Mouse (Mus musculus): ENCODE measurements at regions not wholly inside any gene's neighbourhood (a gene's known extent, or its start where the extent isn't known, plus 50 kb on each side); places are given as distances from the start of the nearest gene placed in this dataset.

GRCm38 (mm10) chr1:73077156-73077555, 61.4 kb upstream of the Tnp1 start:
- H3K27me3 ChIP-seq, result no peaks in the 10 kb centered on the region
- no peak for ATAC-seq
- POLR2A ChIA-PET, result no interaction called here
- in situ Hi-C loops (cut with MboI; ENCODE audit: low pct_unique_long_range_greater_than_20kb), result no loop called here
- no peak for TF ChIP-seq CTCF (IDR thresholded peaks at IDR 0.05)
- CTCF ChIA-PET, result no interaction called here
- DNase-seq (ENCODE audit: low read depth, low spot score), result no peak

- DNase-seq (ENCODE audit: low read depth, low spot score) (no peak), ATAC-seq (no peak)
- in situ Hi-C loops (cut with MboI; ENCODE audit: low pct_unique_long_range_greater_than_20kb), result no loop called here
- no peak for TF ChIP-seq CTCF (IDR thresholded peaks at IDR 0.05)
- ChIA-PET POLR2A (no interaction called here), CTCF (interaction anchor here (1.3 kb wide), 1 partner anchor 11 kb away, joined by 4 read pairs; no protein-coding TSS in a partner anchor)
- H3K27me3 ChIP-seq, result no peaks in the 10 kb centered on the region
Observed at GRCm38 (mm10) chr1:73075699-73076373, 60.1 kb upstream of the Tnp1 start.

GRCm38 (mm10) chr1:73075159-73075558, 59.5 kb upstream of the Tnp1 start:
- POLR2A ChIA-PET, result no interaction called here
- in situ Hi-C loops (cut with MboI; ENCODE audit: low pct_unique_long_range_greater_than_20kb), result no loop called here
- CTCF ChIA-PET, result interaction anchor here (1.3 kb wide), 1 partner anchor 12 kb away, joined by 4 read pairs; no protein-coding TSS in a partner anchor
- H3K27me3 ChIP-seq, result no peaks in the 10 kb centered on the region
- no peak for DNase-seq (ENCODE audit: low read depth, low spot score)
- no peak for TF ChIP-seq CTCF (IDR thresholded peaks at IDR 0.05)
- no peak for ATAC-seq

- H3K27me3 ChIP-seq, result no peaks in the 10 kb centered on the region
- no peak for ATAC-seq
- no peak for TF ChIP-seq CTCF (IDR thresholded peaks at IDR 0.05)
- DNase-seq (ENCODE audit: low read depth, low spot score), result no peak
- CTCF ChIA-PET, result no interaction called here
- in situ Hi-C loops (cut with MboI; ENCODE audit: low pct_unique_long_range_greater_than_20kb), result no loop called here
- POLR2A ChIA-PET, result no interaction called here
Observed at GRCm38 (mm10) chr1:73074525-73074924, 58.8 kb upstream of the Tnp1 start.

- no peak for DNase-seq (ENCODE audit: low read depth, low spot score)
- POLR2A ChIA-PET, result no interaction called here
- TF ChIP-seq CTCF (IDR thresholded peaks at IDR 0.05), result no peak
- in situ Hi-C loops (cut with MboI; ENCODE audit: low pct_unique_long_range_greater_than_20kb), result no loop called here
- no peaks in the 10 kb centered on the region for H3K27me3 ChIP-seq
- CTCF ChIA-PET, result interaction anchor here (1.2 kb wide), 1 partner anchor 43 kb away, joined by 3 read pairs; no protein-coding TSS in a partner anchor
- ATAC-seq, result no peak
Observed at GRCm38 (mm10) chr1:73072237-73072904, 56.7 kb upstream of the Tnp1 start.

- TF ChIP-seq CTCF (IDR thresholded peaks at IDR 0.05), result no peak
- no peaks in the 10 kb centered on the region for H3K27me3 ChIP-seq
- ATAC-seq, result no peak
- ChIA-PET CTCF (no interaction called here), POLR2A (no interaction called here)
- no peak for DNase-seq (ENCODE audit: low read depth, low spot score)
- in situ Hi-C loops (cut with MboI; ENCODE audit: low pct_unique_long_range_greater_than_20kb), result no loop called here
Observed at GRCm38 (mm10) chr1:73070126-73070525, 54.4 kb upstream of the Tnp1 start.
